Mouse (Mus musculus) liver (tissue): ENCODE results near the gene Mcpt4.
"Not testable (repeated sequence)": the region's sequence is repeated elsewhere in the genome, so short reads cannot be mapped to it uniquely, and the experiment has no call there.

ENCODE experiments used
- DNase-seq: peaks from one replicate; pipeline ENCODE4 v3.0.0-alpha.2; 2020; ENCODE audit warnings: mixed read lengths

Gene Mcpt4

GRCm38 (mm10) chr14:56062213-56062612 lies at the start of gene Mcpt4:
Mcpt4 (minus strand) TSS chr14:56062313.
- DNase-seq: not testable (repeated sequence)

- no peak for DNase-seq
Measured at GRCm38 (mm10) chr14:56105447-56106180, 43.5 kb upstream of the Mcpt4 start.

GRCm38 (mm10) chr14:56105016-56105415 lies 42.9 kb upstream of the Mcpt4 start:
- DNase-seq: no peak

- DNase-seq: no peak
Measured at GRCm38 (mm10) chr14:56103452-56103851, 41.3 kb upstream of the Mcpt4 start.

GRCm38 (mm10) chr14:56102386-56102785 lies 40.3 kb upstream of the Mcpt4 start, which contains the start of gene Ctsg:
Ctsg (minus strand) TSS chr14:56102574.
- DNase-seq: no peak

GRCm38 (mm10) chr14:56098940-56099339 lies 36.8 kb upstream of the Mcpt4 start:
- no peak for DNase-seq

DNA sequence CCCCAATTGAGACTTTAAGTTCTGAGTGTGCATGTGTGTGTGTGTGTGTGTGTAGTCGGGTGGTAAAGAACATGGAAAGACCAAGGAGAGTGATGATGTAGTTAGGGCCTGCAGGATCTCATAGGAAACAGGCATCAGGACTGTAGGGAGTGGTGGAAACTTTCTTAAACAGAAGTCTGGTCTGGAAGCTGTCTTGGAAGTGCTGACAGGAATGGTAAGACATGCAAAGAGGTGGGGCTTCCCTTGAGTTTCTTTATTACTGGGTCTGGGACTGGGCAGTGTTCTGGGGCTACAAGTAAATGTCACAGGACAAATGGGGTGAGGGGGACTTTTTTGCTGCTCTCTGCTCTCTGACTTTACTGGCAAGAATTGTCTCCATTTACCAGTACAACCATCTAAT lies 35.5 kb upstream of the Mcpt4 start:
- DNase-seq: no peak

DNA sequence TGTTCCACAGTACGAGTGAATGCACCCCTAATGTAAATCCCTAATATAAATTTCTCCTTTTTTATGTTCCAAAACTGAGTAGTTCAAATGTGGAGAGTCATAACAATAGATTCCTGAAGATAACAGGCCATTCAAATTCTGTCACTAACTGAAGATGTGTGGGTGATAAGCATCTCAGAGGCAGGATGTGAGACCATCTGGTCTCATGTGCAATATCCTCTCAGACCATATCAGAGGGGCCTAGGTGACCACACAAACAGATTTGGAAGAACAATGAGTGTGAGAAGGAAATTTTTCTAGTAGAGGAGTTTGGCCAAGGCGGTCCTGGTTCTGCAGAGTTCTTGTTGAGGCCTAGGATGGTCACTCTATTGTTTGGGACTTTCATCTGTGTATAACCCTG lies 31.2 kb upstream of the Mcpt4 start:
- no peak for DNase-seq

DNA sequence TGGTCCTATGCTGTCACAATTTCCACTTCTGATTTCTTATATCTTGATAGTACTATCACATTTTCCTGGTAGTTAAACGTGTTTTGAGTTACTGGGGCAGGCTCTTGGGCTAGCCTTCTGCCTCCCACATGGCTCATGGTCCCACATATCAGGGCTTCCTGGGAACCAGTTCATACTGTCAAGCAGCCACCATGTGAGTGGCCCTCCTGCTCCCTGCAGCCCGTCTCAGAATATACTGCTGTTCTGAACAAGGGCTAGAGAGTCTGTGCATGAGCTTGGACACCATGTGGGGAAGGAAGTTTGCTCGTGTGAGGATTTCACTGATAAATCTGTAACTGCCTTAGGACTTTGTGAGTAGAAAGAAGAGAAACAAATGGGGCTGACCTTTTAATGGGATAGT lies 24.6 kb upstream of the Mcpt4 start:
- no peak for DNase-seq

DNA sequence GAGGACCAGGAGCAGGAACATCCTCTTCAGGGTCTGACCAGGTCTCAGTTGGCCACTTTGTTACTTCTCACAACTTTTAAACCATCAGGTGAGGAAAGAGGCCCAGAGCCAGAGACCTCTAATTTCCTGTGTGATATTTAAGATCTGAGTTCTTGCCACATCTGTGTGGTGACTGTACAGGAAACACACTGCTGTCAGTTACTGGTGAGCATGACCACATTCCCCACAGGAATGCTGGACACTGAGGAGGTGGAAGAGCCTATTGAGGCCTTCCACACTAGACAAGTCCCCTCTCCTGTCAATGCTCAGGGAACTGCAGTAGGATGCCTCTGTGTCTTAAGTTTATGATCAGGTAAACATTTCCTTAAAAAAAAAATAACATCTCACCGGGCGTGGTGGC lies 23.1 kb upstream of the Mcpt4 start, which contains the start of gene Mcpt8:
TSS of gene Mcpt8 (minus strand) at position 107 of the 400 bp plus-strand sequence.
- no peak for DNase-seq

GRCm38 (mm10) chr14:56082016-56082415 lies 19.9 kb upstream of the Mcpt4 start:
- DNase-seq: no peak

DNA sequence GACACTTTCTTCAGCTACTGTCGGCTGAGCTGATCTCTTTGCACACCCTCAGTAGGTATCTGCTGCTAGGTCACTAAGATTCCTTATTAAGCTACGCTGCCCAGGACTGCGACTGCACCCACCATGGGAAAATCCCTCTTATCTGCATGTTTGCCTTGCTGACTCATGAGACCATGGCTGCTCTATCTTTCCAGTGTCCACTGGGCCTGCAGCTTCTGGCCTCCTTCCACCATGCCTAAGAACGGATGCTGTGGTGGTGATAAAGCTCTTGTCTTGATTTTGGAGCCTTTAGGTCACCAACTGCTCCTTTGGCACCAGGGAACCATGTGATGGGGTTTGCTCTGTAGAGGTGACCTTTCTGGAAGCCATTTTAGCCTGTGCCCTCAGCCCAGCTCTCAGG lies 4.4 kb downstream of the Mcpt4 start:
- DNase-seq: no peak

- DNase-seq: no peak
Measured at GRCm38 (mm10) chr14:56055408-56055807, 6.7 kb downstream of the Mcpt4 start.

DNA sequence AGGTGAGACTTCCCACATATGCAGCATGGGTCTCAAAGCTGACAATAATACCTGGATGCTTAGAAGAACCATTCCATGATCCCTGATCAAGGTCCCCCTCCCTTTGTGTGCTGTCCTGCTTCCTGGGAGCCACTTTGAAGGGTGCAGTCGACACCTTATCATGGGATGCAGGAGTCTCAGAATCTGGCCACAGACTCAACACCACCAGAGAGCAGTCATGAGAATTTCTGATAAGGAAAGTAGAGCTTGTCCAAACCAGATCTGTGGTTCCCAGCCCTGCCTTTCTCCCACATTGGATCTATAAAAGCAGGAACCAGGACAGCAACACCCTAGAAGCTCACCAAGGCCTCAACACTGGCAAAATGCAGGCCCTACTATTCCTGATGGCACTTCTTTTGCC lies 20.3 kb downstream of the Mcpt4 start, which contains the start of gene Mcpt2:
TSS of gene Mcpt2 (plus strand) at position 250 of the 400 bp plus-strand sequence.
- peak; percentile 11 for DNase-seq

DNA sequence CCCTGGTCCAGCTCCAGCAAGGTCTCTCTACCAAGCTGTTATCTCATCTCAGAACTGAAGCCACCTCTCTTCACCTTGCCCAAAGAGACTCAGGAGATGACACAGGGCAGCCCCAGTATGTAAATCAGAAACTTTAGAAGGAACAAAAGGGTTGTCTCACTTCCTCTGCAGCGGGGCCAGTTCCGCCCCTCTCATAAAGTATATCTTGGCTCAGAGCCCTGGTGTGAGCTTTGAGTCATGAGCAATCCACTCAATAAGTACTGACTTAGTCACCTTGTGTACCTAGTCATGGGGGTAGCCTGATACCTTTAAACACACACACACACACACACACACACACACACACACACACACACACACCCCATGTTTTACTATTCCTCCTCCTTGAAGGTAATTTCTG lies 27.7 kb downstream of the Mcpt4 start:
- DNase-seq: no peak

DNA sequence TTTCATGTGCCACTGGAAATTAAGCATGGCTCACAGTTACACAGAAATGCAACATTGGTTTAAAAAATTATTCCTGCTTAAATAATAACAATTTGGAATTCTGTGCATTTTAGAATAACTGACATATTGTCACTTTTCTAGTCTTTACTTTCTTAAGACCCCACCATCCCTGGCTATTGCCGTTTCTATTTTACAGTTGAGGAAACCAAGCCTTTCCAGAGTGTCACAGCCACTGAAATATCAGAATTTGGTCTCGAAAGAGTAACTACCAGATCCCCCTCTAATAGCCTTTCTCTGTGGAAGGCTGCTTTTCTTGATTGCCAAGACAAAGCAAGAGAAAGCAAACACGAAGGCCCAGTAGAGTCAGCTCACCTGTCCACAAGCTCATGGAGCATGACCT lies 31.7 kb downstream of the Mcpt4 start, which contains the start of gene Mcpt9:
TSS of gene Mcpt9 (minus strand) at position 101 of the 400 bp plus-strand sequence.
- not testable (repeated sequence) for DNase-seq

DNA sequence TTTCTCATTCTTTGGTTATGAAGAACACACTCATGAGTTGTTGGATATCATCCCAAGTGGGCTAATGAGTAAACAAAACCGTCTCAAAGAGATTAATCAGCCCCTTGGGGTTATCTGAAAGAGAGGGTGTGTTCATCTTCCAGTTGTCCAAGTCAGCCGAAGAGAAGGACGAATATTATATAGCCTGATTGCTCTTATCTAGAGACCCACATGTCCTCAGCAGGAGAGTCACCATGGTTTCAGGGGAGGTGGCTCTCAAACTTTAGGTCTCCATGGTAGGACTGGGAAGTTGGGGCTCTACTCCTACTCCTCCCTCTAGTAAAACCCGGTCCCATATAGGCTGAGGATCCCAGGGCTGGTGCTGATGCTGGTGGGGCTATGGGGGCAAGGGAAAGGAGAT lies 40.8 kb downstream of the Mcpt4 start:
- peak; percentile 49 for DNase-seq

GRCm38 (mm10) chr14:56019446-56019845 lies 42.7 kb downstream of the Mcpt4 start:
- no peak for DNase-seq

DNA sequence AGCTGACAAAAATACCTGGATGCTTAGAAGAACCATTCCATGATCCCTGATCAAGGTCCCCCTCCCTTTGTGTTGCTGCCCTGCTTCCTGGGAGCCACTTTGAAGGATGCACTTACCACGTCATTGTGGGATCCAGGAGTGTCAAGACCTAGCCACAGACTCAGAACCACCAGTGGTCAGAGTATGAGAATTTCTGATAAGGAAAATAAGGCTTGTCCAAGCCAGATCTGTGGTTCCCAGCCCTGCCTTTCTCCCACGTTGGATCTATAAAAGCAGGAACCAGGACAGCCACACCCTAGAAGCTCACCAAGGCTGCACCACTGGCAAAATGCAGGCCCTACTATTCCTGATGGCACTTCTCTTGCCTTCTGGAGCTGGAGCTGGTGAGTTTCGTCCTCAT lies 44.4 kb downstream of the Mcpt4 start, which contains the start of gene Mcpt1:
TSS of gene Mcpt1 (plus strand) at position 301 of the 400 bp plus-strand sequence.
- DNase-seq: not testable (repeated sequence)

GRCm38 (mm10) chr14:56013924-56014323 lies 48.2 kb downstream of the Mcpt4 start:
- no peak for DNase-seq

DNA sequence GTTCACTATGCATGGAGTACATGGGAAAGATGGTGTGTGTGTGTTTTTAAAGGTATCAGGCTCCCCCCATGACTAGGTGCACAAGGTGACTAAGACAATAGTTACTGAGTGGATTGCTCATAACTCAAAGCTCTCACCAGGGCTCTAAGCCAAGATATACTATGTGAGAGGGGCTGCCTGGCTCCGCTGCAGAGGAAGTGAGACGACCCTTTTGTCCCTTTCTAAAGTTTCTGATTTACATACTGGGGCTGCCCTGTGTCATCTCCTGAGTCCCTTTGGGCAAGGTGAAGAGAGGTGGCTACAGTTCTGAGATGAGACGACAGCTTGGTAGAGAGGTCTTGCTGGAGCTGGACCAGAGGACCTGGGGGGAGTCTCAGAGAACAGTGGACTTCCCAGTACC lies 49.0 kb downstream of the Mcpt4 start:
- no peak for DNase-seq
